8 mouse cellular contexts compared by ENCODE assay signal in genomic region chr7:43282859-43283595, GRCm38 (mm10). TPM values are rescaled to one million over a fixed set of nuclear protein-coding genes. Genes with fewer than 3 reads are reported as not detected.
A peak's percentile ranks its signal among the peaks of the same experiment; 100 is the strongest.
DNase-seq lines count a peak whose midpoint lies in the region; ATAC-seq and TF ChIP-seq lines count a peak whose summit lies in the region.

No protein-coding gene starts in this region.

- ATAC-seq in hematopoietic stem cell, adult 5-6 weeks (replicated peaks in 1 of 2; ENCODE audit: insufficient read depth in 1 of 2, low FRiP score in 2 of 2, low TSS enrichment in 1 of 2, low read depth in 1 of 2, poor library complexity in 2 of 2, severe bottlenecking in 2 of 2): peak; percentile 72 to 83
- peak; percentile 28; the same call in 1 of the 2 replicates for ATAC-seq in lung, embryonic 14.5 days (ENCODE audit: insufficient read depth)

- H3K9me3 ChIP-seq in lung, embryonic 14.5 days (ENCODE audit: low read depth, low read length): no peaks in the 10 kb centered on the region

- no peaks in the 10 kb centered on the region for H3K27me3 ChIP-seq in cerebellum, adult 2 months (ENCODE audit: control insufficient read depth, insufficient read depth, low read length)
- no peaks in the 10 kb centered on the region for H3K27me3 ChIP-seq in lung, embryonic 14.5 days (ENCODE audit: insufficient read depth, low read length)

- H3K36me3 ChIP-seq in lung, embryonic 14.5 days (ENCODE audit: insufficient read depth): no peaks in the 10 kb centered on the region

- no peak overlapping the region for H3K9ac ChIP-seq in lung, embryonic 14.5 days

- no peak for TF ChIP-seq POLR2A in cerebellum, adult 2 months (IDR thresholded peaks at IDR 0.05; ENCODE audit: borderline replicate concordance, insufficient read depth, low read length)
- TF ChIP-seq POLR2A in olfactory bulb, adult 2 months (IDR thresholded peaks at IDR 0.05; ENCODE audit: insufficient read depth, low read depth, low read length): 0 out of 2 replicates have a peak, but pooled peaks have one; percentile 31

- peak; percentile 49 for DNase-seq in MEL-GATA-1-ER (ENCODE audit: extremely low read depth, low read depth)
- DNase-seq in cerebellum, adult 2 months: peak; percentile 68 to 86
- peak; percentile 63 for DNase-seq in forelimb bud, embryonic 11.5 days (ENCODE audit: low read depth, low spot score)
- DNase-seq in layer of hippocampus, adult 8-10 months (ENCODE audit: low spot score in 2 of 2): peak; percentile 69 to 93
- DNase-seq in lung, embryonic 14.5 days: peak; percentile 83
- peak; percentile 60 for DNase-seq in thymus, postnatal 0 days (ENCODE audit: low spot score)

- peak; percentile 84 for TF ChIP-seq CTCF in cerebellum, adult 2 months (IDR thresholded peaks at IDR 0.05; ENCODE audit: borderline replicate concordance, insufficient read depth, low read depth, low read length)
- peak; percentile 88 for TF ChIP-seq CTCF in lung, embryonic 14.5 days (IDR thresholded peaks at IDR 0.05; ENCODE audit: low read depth)
- no peak for TF ChIP-seq CTCF in olfactory bulb, adult 2 months (IDR thresholded peaks at IDR 0.05; ENCODE audit: insufficient read depth, low read depth, low read length)

- 6% methylated on average over 18 of the region's 18 CpGs for WGBS in cerebellum, adult 2 months
- WGBS in lung, embryonic 14.5 days: 10% methylated on average over 18 of the region's 18 CpGs
- 6% methylated on average over 18 of the region's 18 CpGs for WGBS in olfactory bulb, adult 2 months

- peak overlapping the region; percentile 8 for H3K27ac ChIP-seq in cerebellum, adult 2 months (ENCODE audit: insufficient read depth, low read length)
- no peak overlapping the region for H3K27ac ChIP-seq in lung, embryonic 14.5 days (ENCODE audit: low read depth)
- H3K27ac ChIP-seq in olfactory bulb, adult 2 months (ENCODE audit: insufficient read depth, low read depth, low read length): peak overlapping the region; percentile 93

- no peaks in the 10 kb centered on the region for H3K4me1 ChIP-seq in cerebellum, adult 2 months (ENCODE audit: control insufficient read depth, insufficient read depth, low read length)
- H3K4me1 ChIP-seq in lung, embryonic 14.5 days (ENCODE audit: insufficient read depth): no peaks in the 10 kb centered on the region
- H3K4me1 ChIP-seq in olfactory bulb, adult 2 months (ENCODE audit: control insufficient read depth, insufficient read depth, low read length): no peaks in the 10 kb centered on the region

- peak overlapping the region; percentile 74 for H3K4me3 ChIP-seq in cerebellum, adult 2 months (replicated peaks; ENCODE audit: insufficient read depth, low read depth, low read length)
- H3K4me3 ChIP-seq in lung, embryonic 14.5 days (ENCODE audit: low read depth, low read length): peak overlapping the region; percentile 18; the same call in 1 of the 2 replicates
- H3K4me3 ChIP-seq in olfactory bulb, adult 2 months (ENCODE audit: insufficient read depth, low read depth, low read length): peak overlapping the region; percentile 73

- peak overlapping the region; percentile 48 for H3K4me2 ChIP-seq in lung, embryonic 14.5 days

RNA-seq across cellular contexts. Expression of gene Zfp715, which starts 30.1 kb away (rescaled TPM):
- 17.1 and 19.5 TPM in 2 replicates for polyA plus RNA-seq in cerebellum, adult 2 months (2012; rRNA removed)
- total RNA-seq in hematopoietic stem cell, adult 5-6 weeks (2017): 23.1 and 28.8 TPM in 2 replicates
- 10 to 100 TPM; 22.7 to 26.8 (median 25.6) TPM for total RNA-seq in layer of hippocampus, adult 8-10 months (2022)
- 15.5 and 16.3 TPM in 2 replicates for polyA plus RNA-seq in lung, embryonic 14.5 days (2014; fragmentation: Nextera tagmentation; extraction: Ambion mirVana)
- not detected in 2 replicates for polyA plus RNA-seq in olfactory bulb, adult 2 months (2012; ENCODE audit: insufficient read depth, insufficient read length, low replicate concordance, missing spikeins)
- 10.0 and 10.2 TPM in 2 replicates for polyA plus RNA-seq in thymus, postnatal 0 days (2015; fragmentation: Nextera tagmentation; extraction: Ambion mirVana)

Comparison
In these comparisons a context has a peak if more than half of its experiments do, and no peak if none do; other contexts are left out.
1. H3K4me3 ChIP-seq: peak in every context shown above with its lines; median percentile 74 in cerebellum, adult 2 months; 73 in olfactory bulb, adult 2 months; 18 in lung, embryonic 14.5 days.